Mouse (Mus musculus): Measurements from ENCODE around the gene Runx2. TPM values are rescaled to one million over a fixed set of nuclear protein-coding genes. Genes with fewer than 3 reads are reported as not detected.

Gene Runx2
- total and polyA plus RNA-seq, 3 experiments, result not detected

- Histone ChIP-seq H3K27ac (ENCODE audit: control insufficient read depth, low read depth, low read length) (no peak overlapping the region), H3K4me3 (ENCODE audit: control insufficient read depth in 1 of 2, insufficient read depth in 1 of 2, low read depth in 2 of 2, low read length in 2 of 2) (no peak overlapping the region), H3K4me1 (ENCODE audit: control insufficient read depth in 1 of 2, insufficient read depth in 2 of 2, low read length in 2 of 2) (peaks cover 0 to 6% of the 10 kb centered on the region in 2 experiments; a peak in 2 of 4 replicates), H3K27me3 (ENCODE audit: control insufficient read depth in 1 of 2, insufficient read depth in 2 of 2, low read length in 2 of 2) (no peaks in the 10 kb centered on the region; a peak in 1 of 4 replicates), H3K9ac (ENCODE audit: control insufficient read depth, low read depth, low read length, poor library complexity, severe bottlenecking) (no peak overlapping the region), H3K36me3 (ENCODE audit: control insufficient read depth in 1 of 2, insufficient read depth in 2 of 2, low read length in 2 of 2) (peaks cover 0 to 6% of the 10 kb centered on the region in 2 experiments; a peak in 2 of 4 replicates), H3K79me2 (ENCODE audit: control insufficient read depth, insufficient read depth, low read length, poor library complexity) (no peaks in the 10 kb centered on the region), H3K9me3 (replicated peaks; ENCODE audit: insufficient read depth, low read length) (no peaks in the 10 kb centered on the region)
- no peak for DNase-seq (ENCODE audit: low read depth, low spot score)
- TF ChIP-seq MYC (IDR thresholded peaks at IDR 0.05; ENCODE audit: low read depth, low read length) (no peak), MYB (IDR thresholded peaks at IDR 0.05; ENCODE audit: low read depth, low read length) (no peak), EP300 (IDR thresholded peaks at IDR 0.05; ENCODE audit: low read depth in 1 of 2, low read length in 2 of 2) (no peak), CHD2 (IDR thresholded peaks at IDR 0.05; ENCODE audit: low read length) (no peak), ZNF384 (IDR thresholded peaks at IDR 0.05; ENCODE audit: low read depth, low read length) (no peak), RCOR1 (IDR thresholded peaks at IDR 0.05; ENCODE audit: low read depth, low read length) (no peak), NRF1 (IDR thresholded peaks at IDR 0.05; ENCODE audit: insufficient read depth, low read depth, low read length, poor library complexity, severe bottlenecking) (no peak), CTCF (IDR thresholded peaks at IDR 0.05 in 2 of 3, conservative IDR thresholded peaks at IDR 0.05 in 1 of 3; ENCODE audit: control insufficient read depth in 1 of 3, insufficient read depth in 1 of 3, low read depth in 2 of 3, low read length in 3 of 3, poor library complexity in 1 of 3, severe bottlenecking in 1 of 3) (no peak), JUND (IDR thresholded peaks at IDR 0.05; ENCODE audit: low read depth, low read length) (no peak), MXI1 (IDR thresholded peaks at IDR 0.05; ENCODE audit: low read depth, low read length) (no peak), TCF12 (IDR thresholded peaks at IDR 0.05; ENCODE audit: low read depth, low read length) (no peak), E2F4 (IDR thresholded peaks at IDR 0.05; ENCODE audit: borderline replicate concordance, low read depth, low read length) (no peak), SIN3A (IDR thresholded peaks at IDR 0.05; ENCODE audit: low read length) (no peak)
Observed at GRCm38 (mm10) chr17:44632941-44633340, 181.7 kb downstream of the Runx2 start.

GRCm38 (mm10) chr17:44632292-44632691 is 182.3 kb downstream of the Runx2 start:
- Histone ChIP-seq H3K36me3 (ENCODE audit: control insufficient read depth in 1 of 2, insufficient read depth in 2 of 2, low read length in 2 of 2) (peaks cover 0 to 6% of the 10 kb centered on the region in 2 experiments; a peak in 2 of 4 replicates), H3K27ac (ENCODE audit: control insufficient read depth, low read depth, low read length) (no peak overlapping the region), H3K4me1 (ENCODE audit: control insufficient read depth in 1 of 2, insufficient read depth in 2 of 2, low read length in 2 of 2) (peaks cover 0 to 6% of the 10 kb centered on the region in 2 experiments; a peak in 2 of 4 replicates), H3K79me2 (ENCODE audit: control insufficient read depth, insufficient read depth, low read length, poor library complexity) (no peaks in the 10 kb centered on the region), H3K4me3 (ENCODE audit: control insufficient read depth in 1 of 2, insufficient read depth in 1 of 2, low read depth in 2 of 2, low read length in 2 of 2) (no peak overlapping the region), H3K9me3 (replicated peaks; ENCODE audit: insufficient read depth, low read length) (no peaks in the 10 kb centered on the region), H3K27me3 (ENCODE audit: control insufficient read depth in 1 of 2, insufficient read depth in 2 of 2, low read length in 2 of 2) (no peaks in the 10 kb centered on the region; a peak in 1 of 4 replicates), H3K9ac (ENCODE audit: control insufficient read depth, low read depth, low read length, poor library complexity, severe bottlenecking) (no peak overlapping the region)
- 0 out of 2 replicates have a peak, but pooled peaks have one; percentile 21 for TF ChIP-seq GATA1 (IDR thresholded peaks at IDR 0.05; ENCODE audit: low read depth, low read length)
- 0 out of 2 replicates have a peak, but pooled peaks have one; percentile 13 for TF ChIP-seq ETS1 (IDR thresholded peaks at IDR 0.05; ENCODE audit: low read depth, low read length)
- peak; percentile 18; the same call in 1 of the 2 replicates for TF ChIP-seq SMC3 (IDR thresholded peaks at IDR 0.05; ENCODE audit: low read depth, low read length)
- no peak for TF ChIP-seq MAX (IDR thresholded peaks at IDR 0.05; ENCODE audit: low read length)
- peak; percentile 23 for DNase-seq (ENCODE audit: low read depth, low spot score)
